Mouse (Mus musculus) right cerebral cortex, postnatal 10 days (tissue): ENCODE measurements around the gene Slc4a10.
A peak's percentile ranks its signal among the peaks of the same experiment; 100 is the strongest.
"Not testable (repeated sequence)": the region's sequence is repeated elsewhere in the genome, so short reads cannot be mapped to it uniquely, and the experiment has no call there.

ENCODE experiments used
- DNase-seq, 2 experiments: peaks; one replicate each; pipeline ENCODE4 v3.0.0; 2021; ENCODE audit warnings: low spot score in 2 of 2

Gene Slc4a10

DNA sequence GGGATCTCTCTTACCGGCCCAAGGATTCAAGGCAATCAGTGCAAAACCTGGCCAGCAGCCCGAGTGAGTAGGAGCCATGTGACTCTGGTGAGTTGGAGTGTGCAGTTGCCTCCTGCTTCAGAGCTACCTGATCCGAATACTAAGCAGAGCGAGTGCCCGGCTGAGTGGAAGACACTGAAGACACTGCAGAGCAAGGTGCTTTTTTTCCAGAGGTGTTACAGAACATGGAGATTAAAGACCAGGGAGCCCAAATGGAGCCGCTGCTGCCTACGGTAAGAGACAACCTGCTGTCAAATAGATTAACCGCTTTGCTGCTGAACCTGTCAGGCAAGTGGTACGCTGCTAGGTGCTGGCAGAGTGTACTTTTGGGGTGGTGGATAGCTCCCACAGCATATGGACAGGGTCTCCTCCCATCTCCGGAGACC lies at the start of gene Slc4a10:
Slc4a10 (plus strand) TSS at position 42 of the 425 bp plus-strand sequence.
- peak; percentile 78 to 85 for DNase-seq

DNA sequence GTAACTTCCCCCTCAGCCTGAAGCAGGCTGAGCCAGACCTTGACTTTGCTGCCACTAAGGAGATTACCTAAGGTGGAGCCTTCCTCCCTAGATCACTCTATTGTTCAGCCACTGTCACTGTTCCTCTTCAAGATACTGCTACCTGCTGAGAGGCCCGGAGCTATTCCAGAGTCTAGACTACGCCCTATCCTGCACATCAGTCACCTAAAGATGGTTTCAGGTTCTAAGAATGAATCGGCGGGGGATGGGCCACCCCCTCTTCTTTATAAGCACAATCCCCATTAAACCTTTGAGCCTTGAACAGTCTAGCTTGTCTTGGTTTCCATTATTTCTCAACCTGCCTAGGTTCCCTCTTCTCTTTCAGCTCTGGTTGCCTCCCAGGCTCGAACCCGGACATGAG lies 45.0 kb upstream of the Slc4a10 start:
- not testable (repeated sequence) for DNase-seq

DNA sequence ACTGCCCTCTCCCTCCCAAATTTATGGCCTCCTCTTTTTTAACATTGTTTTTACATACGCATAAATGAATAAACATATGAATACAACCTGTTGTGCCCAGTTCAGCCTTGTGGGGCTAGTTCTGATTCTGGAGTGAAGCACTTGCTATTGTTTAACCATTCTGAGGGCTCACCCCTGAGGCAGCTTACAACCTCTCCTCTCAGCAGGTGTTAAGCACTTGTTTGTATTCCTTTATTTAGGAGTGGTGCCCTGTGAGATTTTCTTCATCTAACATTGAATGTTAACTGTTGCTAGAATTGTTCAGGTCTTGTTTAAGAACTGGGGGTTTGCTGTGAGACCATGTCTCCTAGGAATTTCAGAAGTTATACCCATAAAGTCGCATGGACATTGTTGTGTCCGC lies 28.1 kb upstream of the Slc4a10 start:
- no peak for DNase-seq

- DNase-seq, result peak; percentile 31 to 48
These were observed 720 bp downstream of the Slc4a10 start for GRCm38 (mm10) chr2:62046861-62047503.

DNA sequence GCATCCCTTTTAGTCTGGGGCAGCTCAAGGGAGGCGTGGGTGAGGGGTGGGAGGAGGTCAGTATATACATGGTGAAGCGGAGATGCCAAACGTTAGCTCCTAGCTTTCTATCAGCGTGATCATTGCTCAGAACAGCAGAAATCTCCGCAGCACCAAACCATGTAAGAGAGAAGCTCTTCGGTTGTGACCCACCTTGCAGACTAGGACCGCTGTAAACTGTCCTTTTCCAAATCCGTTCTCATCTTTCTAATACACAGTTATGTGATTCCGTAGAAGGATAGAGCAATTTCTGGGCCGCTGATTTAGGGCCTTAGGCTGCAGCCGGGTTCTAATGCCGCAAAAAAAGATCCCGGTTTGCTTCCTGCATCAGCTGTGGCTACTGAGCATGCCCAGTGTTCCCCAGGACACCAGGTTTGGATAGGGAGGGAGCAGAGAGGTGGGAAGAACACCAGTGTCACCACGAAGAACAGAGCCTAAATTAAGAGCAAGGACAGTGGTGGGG lies 1.3 kb downstream of the Slc4a10 start:
- peak; percentile 78 to 84 for DNase-seq

DNA sequence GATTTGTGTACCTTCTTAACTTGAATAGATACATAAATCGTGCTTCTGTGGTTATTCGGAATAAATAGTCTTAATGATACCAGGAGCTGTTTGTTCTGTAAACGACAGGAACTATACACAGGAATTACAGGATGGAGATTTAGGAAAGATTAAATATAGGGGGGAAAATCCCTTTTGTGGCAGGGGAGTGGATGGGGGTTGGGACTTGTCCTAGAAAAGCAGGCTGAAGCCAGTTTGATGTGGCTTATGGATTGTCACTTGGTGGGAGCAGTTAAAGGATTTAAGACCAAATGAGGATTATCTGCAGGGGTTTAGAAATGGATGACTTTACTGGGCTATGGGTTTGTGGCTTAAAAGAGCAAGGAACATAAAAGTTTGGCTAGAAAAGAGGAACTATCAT lies 1.9 kb downstream of the Slc4a10 start:
- DNase-seq, result peak in 1 of 2 experiments; percentile 25

DNA sequence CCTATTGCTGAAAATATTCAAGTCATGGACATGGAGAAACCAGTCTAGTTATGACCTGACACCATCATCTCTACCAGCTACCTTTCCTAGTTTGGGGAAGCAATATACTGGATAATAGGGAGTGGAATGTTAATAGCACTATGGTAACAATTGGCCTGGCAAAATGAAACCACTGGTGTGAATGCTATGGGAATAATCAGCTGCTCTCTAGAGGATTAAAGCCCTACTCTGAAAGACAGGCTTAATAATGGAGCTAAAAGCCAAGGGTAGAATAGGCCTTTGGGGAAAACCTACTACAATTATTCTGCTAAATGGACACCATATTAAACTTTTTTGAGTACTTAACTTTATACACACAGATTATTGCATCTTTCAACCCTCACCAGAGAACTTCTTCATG lies 30.2 kb downstream of the Slc4a10 start:
- no peak for DNase-seq

- no peak for DNase-seq
These were observed 41.3 kb downstream of the Slc4a10 start for GRCm38 (mm10) chr2:62087566-62087965.

DNA sequence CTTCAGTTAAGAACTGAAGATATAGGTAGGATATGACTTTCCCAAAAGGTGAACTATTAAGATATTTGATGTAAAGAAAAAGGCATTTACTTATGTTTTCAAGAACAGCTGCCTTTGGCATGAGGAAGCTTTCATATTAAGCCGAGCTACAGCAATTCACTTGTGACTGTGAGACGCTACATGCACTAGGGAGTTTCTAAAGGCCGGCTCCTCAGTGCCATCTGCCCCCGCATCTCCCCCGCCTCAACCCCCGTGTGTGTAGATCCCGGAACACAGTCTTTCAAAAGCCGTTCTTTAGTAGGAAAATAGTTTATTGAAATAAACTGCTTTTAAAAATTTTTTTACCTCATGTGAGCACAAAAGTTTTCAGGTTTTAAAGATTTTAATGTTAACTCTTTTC lies 42.5 kb downstream of the Slc4a10 start:
- DNase-seq, result no peak

DNA sequence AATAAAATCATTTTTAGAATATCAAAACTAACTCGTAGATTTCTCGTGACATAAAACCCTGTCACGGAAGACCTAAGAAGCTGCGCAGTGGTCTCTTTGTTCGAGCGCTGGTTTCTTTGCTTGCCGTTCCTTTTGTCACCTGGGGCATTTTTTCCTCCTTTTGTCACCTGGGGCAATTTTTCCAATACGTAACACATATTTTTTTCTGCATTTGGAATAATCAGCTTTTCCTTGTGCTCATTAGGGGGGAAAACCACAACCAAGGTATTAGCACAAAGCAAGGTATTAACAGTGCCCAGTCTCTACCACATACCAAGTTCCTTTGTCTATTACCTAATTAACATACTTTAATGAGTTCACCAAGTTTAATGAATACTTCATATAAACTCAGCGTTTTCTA lies 42.9 kb downstream of the Slc4a10 start:
- no peak for DNase-seq

DNA sequence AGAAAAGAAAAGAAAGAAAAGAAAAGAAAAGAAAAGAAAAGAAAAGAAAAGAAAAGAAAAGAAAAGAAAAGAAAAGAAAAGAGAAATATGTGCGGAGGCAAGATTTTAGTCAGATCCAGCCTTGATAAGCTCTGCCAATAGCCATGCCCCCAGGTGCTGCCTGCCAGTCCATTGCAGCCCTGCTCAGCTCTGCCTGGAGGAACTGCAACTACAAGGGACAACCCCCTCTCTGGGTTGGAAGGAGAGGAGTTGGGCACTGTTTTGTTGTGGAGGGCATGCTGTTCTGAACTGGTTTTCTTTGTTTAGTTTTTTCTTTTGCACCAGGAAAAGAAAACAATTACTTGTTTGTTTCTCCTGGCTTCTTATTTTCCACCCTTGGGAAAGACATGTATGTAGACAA lies 54.3 kb downstream of the Slc4a10 start:
- DNase-seq, result no peak

- DNase-seq, result no peak
These were observed 69.1 kb downstream of the Slc4a10 start for GRCm38 (mm10) chr2:62115346-62115745.

DNA sequence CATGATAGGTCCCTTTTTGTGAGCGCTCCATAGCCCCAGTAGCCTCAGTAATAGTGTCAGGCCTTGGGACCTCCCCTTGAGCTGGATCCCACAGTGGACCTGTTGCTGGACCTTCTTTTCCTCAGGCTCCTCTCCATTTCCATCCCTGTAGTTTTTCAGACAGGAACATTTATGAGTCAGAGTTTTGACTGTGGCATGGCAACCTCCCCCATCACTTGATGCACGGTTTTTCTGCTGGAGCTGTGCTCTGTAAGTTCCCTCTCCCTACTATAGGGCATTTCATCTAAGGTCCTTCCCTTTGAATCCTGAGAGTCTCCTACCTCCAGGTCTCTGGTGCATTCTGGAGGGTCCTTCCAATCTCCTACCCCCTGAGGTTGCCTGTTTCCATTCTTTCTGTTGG lies 83.7 kb downstream of the Slc4a10 start:
- no peak for DNase-seq

DNA sequence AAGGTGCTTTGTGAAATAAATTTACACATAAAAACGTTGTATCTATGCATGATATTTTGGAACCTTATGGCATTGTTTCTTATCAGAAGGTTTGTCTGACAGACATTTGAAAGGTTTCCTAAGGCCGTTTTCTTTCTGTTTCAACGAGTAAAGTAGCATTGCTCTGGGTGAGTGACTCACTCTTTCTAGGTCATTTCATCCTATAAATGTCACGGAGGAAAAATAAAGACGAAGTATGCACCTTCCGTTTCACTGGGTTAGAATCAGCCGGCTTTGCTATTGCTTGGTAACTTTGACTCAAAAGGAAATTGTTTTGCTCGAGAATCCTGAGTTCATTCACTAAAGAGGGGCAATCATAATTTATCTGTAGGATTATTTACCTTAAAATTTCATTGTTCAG lies 88.6 kb downstream of the Slc4a10 start:
- DNase-seq, result no peak

- peak; percentile 37 for DNase-seq
These were observed 101.4 kb downstream of the Slc4a10 start for GRCm38 (mm10) chr2:62147636-62148035.

GRCm38 (mm10) chr2:62149421-62149820 lies 103.2 kb downstream of the Slc4a10 start:
- no peak for DNase-seq

GRCm38 (mm10) chr2:62150830-62151229 lies 104.6 kb downstream of the Slc4a10 start:
- peak; percentile 35 to 38 for DNase-seq

DNA sequence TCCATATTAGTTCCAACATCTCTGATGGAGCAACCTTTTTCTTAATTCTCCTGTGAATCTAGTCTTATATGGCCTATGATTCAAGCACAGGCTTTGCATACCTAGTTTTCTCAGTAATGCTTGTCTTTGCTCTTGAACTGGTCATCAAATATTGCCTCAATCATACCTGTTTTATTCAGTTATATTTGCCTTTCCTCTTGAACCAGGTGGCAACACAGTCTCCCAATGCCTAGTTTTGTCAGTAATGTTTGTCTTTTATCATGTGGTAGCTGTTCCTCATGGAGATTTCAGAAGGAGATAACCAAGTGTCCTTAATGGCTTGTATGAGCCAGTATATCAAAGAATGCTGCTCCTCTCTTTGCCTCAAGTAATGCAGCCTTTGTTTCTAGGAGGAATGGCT lies 163.8 kb downstream of the Slc4a10 start:
- DNase-seq, result no peak

- peak in 1 of 2 experiments; percentile 21 for DNase-seq
These were observed 164.8 kb downstream of the Slc4a10 start for GRCm38 (mm10) chr2:62211106-62211505.

GRCm38 (mm10) chr2:62227563-62227962 lies 181.3 kb downstream of the Slc4a10 start:
- DNase-seq, result no peak

GRCm38 (mm10) chr2:62231271-62231670 lies 185.0 kb downstream of the Slc4a10 start:
- DNase-seq, result no peak

GRCm38 (mm10) chr2:62244167-62244566 lies 197.9 kb downstream of the Slc4a10 start:
- DNase-seq, result no peak

- DNase-seq, result no peak
These were observed 222.2 kb downstream of the Slc4a10 start for GRCm38 (mm10) chr2:62268467-62268866.

DNA sequence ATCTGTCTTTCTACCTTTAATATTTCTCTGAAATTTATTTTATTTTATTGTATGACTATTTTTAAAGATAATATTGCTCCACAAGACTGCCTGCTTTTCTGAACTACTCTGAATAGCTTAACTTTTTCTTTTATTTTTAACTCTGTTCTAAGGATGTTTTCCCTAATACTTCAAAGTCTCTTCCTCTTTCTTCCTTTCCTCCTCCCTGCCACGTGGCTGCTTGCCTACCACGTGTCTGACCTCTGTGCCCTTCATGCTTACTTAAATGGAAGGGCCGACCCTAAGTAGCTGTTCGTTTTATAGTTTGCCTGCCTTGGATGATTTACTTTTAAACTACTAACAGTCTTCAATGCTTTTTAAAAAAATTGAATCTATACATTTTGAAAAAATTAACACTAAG lies 225.6 kb downstream of the Slc4a10 start:
- no peak for DNase-seq
